Mouse (Mus musculus) spleen, postnatal 10 days (tissue): ENCODE measurements around the gene 1190005I06Rik.

Experiments
- DNase-seq, 2 experiments: peaks; one replicate each; pipeline ENCODE4 v3.0.0; 2021 to 2022; ENCODE audit warnings: low spot score in 2 of 2

1190005I06Rik gene

DNA sequence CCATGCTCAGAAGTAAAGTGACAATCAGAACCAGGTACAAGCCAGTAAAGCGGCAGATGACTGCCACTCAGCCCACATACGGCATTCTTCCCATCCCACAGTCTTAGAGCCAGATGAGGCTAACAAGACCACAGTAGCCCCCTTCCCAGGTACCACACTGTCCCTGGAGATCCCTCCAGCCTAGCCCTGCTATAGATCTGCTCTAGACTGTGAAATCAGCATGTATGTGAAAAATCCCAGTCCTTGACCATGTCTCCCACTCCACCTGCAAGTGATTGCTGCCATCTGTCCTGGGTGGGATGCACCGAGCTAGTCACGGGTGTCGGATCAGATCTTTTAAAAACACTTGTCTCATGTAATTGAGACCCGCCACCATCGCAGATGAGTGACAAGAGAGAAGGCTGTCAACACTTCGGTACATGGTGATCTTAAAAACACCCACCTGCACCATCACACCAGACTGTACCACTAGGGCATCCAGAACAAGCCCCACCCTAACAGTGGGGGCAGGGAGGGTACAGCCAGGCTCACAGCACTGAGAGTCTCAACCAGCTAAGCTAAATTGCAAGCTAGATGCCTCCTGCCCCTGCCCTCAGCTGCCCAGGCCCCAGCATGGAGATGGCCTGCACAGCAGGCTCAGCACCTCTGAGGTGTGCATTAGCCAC lies 67.0 kb downstream of the 1190005I06Rik start:
- DNase-seq: no peak

DNA sequence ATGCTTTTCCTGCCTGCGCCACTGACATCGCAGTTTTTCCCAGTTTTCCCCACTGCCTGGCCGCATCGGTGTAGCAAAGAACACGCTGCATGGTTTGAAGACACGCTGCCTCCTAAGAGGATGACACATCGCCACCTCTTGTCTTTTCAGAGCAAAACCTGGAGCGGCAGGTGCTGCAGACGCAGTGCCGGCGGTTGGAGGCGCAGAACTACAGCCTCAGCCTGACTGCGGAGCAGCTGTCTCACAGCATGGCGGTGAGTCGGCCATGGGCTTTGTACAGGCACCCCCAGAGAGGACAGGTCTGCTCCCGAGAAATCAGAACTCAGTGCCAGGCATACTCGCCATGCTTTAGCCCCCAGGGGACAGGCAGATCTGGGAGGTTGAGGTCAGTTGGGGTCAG lies 69.6 kb downstream of the 1190005I06Rik start:
- DNase-seq: no peak

DNA sequence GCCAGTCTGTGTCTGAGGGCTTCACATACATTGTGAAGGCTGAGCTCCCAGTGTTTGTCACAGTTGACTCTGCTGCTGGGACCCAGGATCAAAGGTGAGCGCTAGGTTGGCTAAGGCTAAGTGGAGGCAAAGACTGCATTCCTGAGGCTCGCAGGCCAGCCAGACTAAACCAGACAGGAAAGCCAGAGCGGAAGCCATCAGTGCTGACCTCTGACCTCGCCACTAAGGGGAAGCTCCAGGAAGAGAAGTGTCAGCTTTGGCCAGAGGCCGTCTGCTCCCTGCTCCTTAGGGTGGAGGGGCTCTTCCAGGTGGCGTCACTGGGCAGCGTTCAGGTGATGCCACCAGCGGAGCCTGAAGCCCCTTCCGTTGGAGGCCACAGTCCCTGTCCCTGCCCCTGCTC lies 71.6 kb downstream of the 1190005I06Rik start:
- DNase-seq: no peak

DNA sequence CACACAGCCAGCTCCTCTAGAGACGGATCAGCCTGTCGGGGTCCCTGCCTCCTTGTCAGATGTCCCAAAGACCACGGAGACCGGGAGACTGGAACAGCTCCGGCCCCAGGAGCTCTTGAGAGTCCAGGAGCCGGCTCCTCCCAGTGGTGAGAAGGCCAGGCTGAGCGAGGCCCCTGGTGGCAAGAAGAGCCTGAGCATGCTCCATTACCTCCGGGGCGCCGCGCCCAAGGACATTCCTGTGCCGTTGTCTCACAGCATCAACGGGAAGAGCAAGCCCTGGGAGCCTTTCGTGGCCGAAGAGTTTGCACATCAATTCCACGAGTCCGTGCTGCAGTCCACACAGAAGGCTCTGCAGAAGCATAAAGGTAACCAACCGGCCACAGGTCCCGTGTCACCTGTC lies 72.5 kb downstream of the 1190005I06Rik start:
- DNase-seq: no peak

DNA sequence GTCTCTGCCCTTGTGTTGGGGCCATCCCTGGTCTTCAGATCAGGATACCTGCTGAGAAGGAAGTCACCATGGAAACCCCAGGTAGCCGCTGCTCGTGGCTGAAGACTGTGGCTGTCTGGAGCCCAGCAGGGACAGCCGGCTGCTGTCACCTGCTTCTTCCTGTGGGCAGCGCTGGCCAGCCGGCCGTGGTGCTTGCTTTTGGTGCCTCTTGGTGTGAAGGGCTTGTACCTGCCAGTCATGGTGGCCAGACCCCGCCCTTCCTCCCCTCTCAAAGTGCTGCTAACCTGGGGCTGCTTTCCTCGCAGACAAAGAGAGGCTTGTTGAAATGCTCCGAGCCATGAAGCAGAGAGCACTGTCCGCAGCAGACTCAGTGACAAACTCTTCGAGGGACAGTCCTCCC lies 73.6 kb downstream of the 1190005I06Rik start:
- DNase-seq: no peak

DNA sequence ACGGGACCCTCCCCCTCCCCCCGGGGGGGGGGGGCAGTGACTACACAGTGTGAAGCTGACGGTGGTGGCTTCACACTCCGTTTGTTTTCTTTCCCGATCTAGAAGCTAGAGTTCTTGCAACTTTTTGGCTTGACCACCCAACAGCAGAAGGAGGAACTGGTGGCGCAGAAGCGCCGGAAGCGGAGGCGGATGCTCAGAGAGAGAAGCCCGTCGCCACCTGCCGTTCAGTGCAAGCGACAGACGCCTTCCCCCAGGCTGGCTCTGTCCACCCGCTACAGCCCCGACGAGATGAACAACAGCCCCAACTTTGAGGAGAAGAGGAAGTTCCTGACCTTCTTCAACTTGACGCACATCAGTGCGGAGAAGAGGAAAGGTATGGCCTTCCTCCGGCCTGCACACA lies 74.9 kb downstream of the 1190005I06Rik start:
- peak in 1 of 2 experiments; percentile 77 for DNase-seq

DNA sequence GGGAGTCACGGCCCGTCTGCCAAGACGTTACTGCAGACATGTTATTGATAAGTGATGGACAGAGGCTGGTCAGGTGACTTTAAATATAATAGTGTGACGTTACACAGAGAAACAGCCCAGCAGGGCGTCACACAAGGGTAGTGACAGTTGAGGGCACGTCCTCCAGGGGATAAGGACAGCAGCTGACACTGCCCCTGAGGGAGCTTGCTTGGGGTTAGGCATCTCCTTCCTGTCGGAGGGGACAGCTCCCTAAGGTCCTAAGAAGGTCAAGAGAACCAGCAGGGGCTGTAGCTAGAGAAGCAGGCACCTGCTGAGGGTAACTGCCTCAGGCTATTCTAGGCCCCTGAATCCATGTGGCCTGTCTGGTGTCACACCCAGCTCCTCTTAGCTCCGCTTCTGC lies 75.9 kb downstream of the 1190005I06Rik start:
- no peak for DNase-seq

DNA sequence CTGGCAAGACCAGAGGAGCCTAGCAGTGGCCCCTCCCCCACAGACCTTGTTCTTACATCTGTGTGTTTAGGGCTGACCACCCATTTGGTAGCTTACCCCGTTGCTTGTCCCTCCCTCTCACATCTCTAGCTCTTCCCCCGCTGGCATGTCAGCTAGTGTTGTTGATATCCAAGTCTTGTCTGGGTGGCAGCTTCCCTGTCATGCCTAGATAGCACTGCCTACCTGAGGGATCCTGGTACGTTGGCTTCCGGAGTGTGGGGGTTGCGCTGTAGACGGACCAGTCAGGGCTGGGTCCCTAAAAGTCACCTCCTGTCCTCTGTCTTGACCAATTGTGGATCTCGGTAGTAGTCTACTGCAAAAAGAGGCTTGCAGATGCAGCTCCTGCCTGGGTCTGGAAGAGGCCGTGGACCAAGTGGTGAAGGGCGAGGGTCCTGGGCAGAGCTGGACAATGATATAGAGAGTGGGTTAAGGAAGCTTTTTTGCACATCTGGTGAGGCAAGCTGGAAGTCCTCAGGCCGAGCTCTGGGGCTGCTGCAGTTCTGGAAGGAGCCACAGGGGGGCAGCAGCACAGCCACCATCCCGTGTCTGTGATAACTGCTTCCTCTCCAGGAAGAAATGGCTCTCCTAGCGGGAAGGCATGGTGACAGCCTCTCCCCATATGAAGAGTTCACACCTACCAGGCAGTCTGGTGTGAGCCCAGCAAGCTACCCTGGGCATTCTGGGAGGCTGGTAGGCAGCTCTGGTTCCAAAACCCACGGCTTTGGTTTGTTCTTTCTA lies 77.3 kb downstream of the 1190005I06Rik start:
- peak; percentile 77 to 83 for DNase-seq

DNA sequence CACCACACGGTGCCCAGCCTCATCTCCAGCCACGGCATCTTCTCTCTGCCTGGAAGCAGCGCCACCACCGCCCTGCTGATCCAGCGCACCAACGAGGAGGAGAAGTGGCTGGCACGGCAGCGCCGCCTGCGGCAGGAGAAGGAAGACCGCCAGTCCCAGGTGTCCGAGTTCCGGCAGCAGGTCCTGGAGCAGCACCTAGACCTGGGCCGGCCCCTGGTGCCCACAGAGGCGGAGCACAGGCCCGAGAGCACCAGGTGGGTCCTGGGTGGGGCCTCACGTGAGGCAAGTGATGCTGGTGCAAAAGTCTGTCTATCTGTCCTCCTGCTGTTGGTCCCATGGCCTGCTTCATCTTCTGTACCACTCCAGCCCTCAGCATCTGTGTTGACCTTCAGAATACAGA lies 78.3 kb downstream of the 1190005I06Rik start:
- no peak for DNase-seq

DNA sequence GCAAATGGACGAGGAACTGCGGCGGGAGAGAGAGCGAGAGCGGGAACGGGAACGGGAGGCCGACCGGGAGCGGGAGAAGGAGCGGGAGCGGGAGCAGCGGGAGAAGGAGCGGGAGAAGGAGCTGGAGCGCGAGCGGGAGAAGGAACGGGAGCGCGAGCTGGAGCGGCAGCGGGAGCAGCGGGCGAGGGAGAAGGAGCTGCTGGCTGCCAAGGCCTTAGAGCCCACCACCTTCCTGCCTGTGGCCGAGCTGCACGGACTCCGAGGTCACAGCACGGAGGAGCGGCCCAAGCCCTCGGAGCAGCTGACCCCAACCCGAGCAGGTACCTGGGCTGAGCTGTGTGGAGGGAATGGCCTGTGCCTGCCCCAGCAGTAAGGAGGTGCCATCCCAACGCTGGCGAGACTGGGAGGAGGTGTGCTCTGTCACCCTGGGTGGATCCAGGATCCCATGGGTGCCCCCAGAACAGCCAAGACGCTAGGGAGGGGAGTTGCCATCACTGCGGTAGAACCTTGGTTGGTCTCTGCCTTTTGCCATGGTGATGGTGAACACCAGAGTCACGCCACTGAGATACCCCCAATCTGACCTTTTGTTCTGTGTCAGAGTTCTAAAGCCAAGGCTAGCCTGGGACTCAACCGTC lies 79.2 kb downstream of the 1190005I06Rik start:
- no peak for DNase-seq

DNA sequence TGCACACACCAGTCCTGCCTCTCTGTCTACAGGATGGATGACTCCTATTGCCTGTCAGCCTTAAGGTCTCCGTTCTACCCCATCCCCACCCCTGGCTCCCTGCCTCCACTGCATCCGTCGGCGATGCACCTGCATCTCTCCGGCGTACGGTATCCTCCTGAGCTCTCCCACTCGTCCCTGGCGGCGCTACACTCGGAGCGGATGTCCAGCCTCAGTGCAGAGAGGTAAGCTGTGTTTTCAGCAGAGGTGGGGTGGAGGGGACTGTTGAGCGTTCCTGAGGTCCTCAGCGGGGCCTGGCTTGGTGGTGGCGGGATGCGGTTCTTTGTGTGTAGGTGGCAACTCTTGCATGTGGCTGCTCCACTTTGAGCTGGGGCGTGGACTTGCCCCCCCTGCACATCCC lies 79.7 kb downstream of the 1190005I06Rik start:
- DNase-seq: no peak

DNA sequence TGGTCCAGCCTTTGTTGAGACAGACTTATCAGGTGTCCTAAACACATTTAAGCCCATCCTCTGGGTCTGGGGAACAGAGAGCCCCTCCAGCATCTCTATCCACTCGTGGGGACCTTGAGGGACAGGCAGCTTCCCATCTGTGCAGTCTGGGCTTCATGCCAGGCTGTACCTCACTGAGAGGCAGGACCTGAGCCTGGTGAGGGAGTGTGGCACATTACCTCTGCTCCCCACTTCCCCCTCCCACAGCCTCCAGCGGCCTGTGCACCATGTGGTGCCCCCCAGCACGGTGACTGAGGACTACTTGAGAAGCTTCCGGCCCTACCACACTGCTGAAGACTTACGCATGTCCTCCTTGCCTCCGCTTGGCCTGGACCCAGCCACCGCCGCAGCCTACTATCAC lies 80.8 kb downstream of the 1190005I06Rik start:
- DNase-seq: no peak

DNA sequence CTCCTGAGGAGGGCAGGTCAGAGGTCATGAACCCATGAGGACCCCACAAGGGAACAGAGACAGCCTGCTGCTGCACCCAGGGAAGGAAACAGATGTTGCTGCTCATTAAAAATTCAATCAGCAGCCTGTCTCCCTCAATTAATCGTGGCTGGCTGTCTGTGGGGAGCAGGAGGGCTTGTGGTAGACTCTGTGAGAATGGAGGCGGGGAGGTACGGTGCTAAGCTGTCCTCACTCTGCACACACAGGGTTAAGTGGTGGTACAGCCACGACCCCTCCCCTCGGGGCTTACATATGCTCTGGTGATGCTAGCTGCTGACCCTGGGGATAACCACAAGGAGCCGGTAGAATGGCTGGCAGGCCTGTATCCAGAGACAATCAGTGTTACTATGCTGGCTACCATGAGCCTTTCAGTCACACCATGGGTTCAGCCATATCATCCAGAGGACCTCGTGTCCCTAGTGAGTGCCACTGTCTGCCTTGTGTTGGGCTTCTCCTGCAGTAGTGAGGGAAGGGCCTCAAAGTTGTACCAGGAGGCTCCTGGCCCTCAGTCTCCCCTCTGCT lies 82.2 kb downstream of the 1190005I06Rik start:
- no peak for DNase-seq

DNA sequence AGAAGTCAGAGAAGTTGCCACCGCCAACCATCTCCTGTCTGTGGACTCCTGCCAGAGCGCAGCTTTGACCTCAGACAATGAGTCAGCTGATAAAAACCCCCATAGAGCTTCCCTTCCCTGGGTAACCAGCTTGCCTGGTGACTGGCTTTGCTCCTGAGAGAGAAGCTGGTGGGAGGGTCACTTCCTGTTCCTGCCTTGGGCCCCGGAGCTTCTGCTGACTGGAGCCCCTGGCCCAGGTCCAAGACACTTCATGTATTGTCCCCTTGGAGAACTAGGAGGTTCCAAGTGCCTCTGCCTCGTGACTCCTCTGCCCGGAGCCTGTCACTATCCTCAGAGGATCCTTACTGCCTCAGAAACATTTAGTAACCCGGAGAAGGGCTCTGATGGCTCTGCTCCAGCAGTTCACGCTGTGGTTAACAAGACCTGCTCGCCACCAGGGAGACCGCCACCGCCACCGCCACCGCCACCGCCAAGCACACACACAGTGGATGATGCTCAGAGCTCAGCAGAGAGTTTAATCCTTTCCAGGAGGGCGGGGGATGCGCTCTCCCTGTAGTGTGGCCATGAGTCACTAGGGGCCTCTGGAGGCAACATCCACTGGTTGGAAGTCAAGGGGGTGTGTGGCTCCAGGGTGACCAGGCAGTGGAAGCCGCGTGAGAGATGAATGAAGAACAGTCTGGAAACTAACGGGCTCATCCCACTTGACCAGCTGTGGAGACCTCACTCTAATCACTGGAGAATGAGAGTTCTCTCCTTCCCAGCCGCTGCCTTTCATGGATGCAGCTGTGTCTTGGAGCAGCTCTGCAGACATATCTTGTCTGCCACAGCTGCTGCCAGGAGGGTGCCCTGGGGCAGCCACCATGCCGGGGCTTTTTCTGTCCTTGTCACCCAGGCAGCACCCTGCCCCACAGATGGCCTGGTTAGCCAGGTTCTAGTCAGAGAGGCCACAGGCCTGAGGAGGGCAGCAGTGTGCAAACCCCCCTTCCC lies 83.3 kb downstream of the 1190005I06Rik start:
- DNase-seq: peak in 1 of 2 experiments; percentile 72

DNA sequence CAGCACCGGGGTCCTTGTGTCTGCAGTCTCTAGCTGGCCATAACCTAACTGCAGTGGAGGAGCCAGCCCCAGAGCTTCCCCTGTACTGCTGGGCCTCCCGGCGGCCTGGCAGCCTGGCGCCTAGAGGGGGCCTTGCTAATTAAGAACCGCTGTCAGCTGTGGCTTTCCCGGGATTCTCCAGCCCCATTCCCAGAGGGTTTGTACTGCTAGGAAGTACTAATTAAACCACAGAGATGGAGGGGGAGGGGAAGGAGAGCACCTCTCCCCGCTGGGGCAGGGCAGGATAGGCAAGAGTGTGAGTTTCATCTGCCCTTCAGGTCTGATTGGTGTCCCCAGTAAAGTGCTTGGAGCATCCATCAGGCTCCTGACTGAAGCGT lies 84.1 kb downstream of the 1190005I06Rik start:
- DNase-seq: no peak

DNA sequence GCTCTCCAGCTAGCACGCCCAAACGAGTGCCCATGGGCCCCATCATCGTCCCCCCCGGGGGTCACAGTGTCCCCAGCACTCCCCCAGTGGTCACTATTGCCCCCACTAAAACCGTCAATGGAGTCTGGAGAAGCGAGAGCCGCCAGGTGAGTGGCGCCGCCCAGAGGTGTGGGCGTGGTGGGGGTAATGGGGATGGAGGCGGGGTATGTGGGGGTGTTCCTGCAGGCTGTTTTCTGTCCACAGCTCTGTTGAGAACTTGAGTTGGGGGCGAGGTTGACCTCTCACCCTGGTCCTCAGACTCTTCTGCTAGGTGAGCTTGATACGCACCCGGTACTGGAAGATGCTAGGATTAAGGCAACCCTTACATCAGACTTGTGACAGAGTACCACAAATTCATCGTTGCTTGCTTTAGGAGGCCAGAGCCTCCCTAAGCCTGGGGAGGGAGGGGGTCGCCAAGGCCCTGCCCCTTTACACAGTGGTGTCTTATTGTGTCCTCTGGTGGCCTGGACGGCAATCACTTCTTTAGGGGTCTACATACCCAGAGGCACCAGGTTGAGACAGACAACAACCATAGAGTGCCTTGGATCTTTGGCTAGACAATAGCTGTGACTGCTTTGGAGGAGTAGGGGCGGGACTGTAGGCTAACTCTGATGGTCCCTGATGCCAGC lies 84.6 kb downstream of the 1190005I06Rik start:
- no peak for DNase-seq

DNA sequence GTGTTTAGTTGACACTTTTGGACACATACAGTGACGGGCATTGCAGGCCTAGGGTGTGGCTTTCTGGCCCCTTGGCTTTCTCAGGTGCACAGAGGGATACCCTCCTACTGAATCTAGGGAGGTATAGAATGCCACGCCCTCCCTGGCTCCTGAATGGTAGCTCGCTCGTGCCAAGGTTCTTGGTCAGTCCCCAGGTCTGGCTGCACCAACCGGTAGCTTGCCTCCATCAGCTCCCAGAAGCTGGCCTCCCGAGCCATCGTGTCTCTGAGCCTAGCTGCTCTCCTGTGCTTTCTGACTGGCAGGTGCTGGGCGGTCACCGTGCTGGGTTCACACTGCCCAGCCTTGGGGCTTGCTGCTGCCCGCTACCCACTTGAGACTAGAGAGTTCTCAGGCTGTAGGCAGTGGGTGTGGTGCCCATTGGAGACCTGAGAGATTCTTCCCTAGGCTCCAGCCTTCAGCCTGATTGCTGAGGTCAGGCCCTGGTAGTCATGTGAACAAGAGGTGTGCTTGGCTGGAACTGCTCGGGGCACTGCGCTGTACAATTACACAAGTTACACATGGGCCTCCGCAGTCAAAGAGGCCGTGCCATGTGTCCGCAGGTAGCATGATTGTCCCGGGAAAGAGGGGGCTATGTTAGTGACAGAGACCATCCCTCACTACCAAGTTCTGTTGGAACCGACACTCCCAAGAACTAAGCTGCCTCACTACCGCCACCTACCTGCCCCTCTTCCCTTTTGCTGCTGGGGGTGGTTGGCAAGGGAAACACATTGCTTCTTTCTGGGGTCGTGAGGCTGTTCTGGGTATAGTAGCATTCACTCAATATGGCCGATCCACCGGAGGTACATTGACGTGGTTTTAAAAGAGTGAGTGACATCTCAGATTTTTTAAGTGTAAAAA lies 85.6 kb downstream of the 1190005I06Rik start:
- DNase-seq: peak in 1 of 2 experiments; percentile 63

DNA sequence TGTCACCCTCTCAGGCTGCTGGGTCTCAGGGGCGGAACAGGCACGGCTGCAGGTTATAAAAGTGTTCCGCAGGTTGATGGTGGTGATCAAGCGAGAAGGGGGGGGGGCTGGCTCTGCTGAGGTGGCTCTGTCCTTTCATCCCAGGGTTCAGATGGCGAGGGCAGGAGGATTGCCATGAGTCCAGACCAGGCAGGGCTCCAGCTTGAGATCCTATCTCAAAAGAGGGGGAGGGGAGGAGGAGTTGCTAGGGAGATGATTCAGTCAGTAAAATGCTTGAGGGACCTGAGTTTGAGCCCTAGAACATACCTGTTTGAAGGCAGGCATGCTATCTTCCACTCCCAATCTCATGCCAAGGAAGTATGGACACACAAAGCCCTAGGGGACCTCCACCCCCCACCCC lies 86.9 kb downstream of the 1190005I06Rik start:
- no peak for DNase-seq

DNA sequence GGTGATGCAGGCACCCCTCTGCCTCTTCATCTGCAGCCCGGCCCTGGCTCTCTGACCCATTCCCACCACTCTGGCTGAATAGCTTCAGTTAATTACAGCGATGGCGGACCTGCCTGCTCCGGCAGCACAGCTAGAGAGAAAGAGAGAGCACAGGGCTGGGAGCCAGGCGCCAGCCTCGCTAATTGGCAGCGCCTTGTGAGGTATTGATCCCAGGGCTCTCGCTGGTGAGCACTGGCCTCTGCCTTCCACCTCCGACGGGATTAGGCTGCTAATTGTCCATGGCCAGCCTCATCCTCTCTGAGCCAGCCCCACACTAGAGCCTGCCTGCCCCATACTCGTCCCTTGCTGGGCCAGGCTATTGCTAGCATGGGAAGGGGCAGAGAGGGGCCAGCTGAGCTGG lies 87.8 kb downstream of the 1190005I06Rik start:
- DNase-seq: no peak
